Mouse (Mus musculus) megakaryocyte, embryonic 14.5 days (primary cell): ENCODE measurements at regions not wholly inside any gene's neighbourhood (a gene's known extent, or its start where the extent isn't known, plus 50 kb on each side); places are given as distances from the start of the nearest gene placed in this dataset.

Source experiments
- H3K27me3 ChIP-seq: replicated peaks from 2 replicates; pipeline ENCODE3; 2012; ENCODE audit warnings: inconsistent platforms
- H3K36me3 ChIP-seq: replicated peaks from 2 replicates; pipeline ENCODE3; 2012; ENCODE audit warnings: low read length, inconsistent platforms, mixed read lengths
- H3K4me1 ChIP-seq: 2 replicates; pipeline ENCODE4 v1.6.1; 2012; ENCODE audit warnings: inconsistent platforms
- H3K4me3 ChIP-seq: replicated peaks from 2 replicates; pipeline ENCODE3; 2012; ENCODE audit warnings: moderate library complexity, mild to moderate bottlenecking, inconsistent platforms
- H3K9me3 ChIP-seq: 2 replicates; pipeline ENCODE4 v1.6.1; 2012; ENCODE audit warnings: inconsistent platforms
- FLI1 ChIP-seq: IDR thresholded peaks from 2 replicates; pipeline ENCODE4 v1.6.1; 2012; ENCODE audit warnings: low read length, inconsistent platforms, mixed read lengths
- GATA1 ChIP-seq: IDR thresholded peaks from 3 replicates; pipeline ENCODE4 v1.6.1; 2012; ENCODE audit warnings: mixed read lengths, low read length, inconsistent platforms, borderline replicate concordance

GRCm38 (mm10) chr15:67904646-67905045, 1403.9 kb upstream of the Lrrc6 start:
- Histone ChIP-seq H3K9me3 (0 out of 2 replicates have a peak, but pooled peaks cover 3% of the 10 kb centered on the region), H3K4me1 (no peaks in the 10 kb centered on the region), H3K4me3 (no peak overlapping the region), H3K36me3 (no peaks in the 10 kb centered on the region), H3K27me3 (no peaks in the 10 kb centered on the region)
- TF ChIP-seq GATA1 (no peak), FLI1 (no peak)

- TF ChIP-seq GATA1: no peak
- no peak for TF ChIP-seq FLI1
- Histone ChIP-seq H3K36me3 (no peaks in the 10 kb centered on the region), H3K9me3 (no peaks in the 10 kb centered on the region), H3K4me3 (no peak overlapping the region), H3K27me3 (no peaks in the 10 kb centered on the region), H3K4me1 (no peaks in the 10 kb centered on the region)
These were observed 1402.3 kb upstream of the Lrrc6 start for GRCm38 (mm10) chr15:67902982-67903381.

GRCm38 (mm10) chr15:67901191-67901601, 1400.5 kb upstream of the Lrrc6 start:
- H3K4me1 ChIP-seq: no peaks in the 10 kb centered on the region
- no peaks in the 10 kb centered on the region for H3K36me3 ChIP-seq
- H3K27me3 ChIP-seq: no peaks in the 10 kb centered on the region
- no peak for TF ChIP-seq GATA1
- no peaks in the 10 kb centered on the region for H3K9me3 ChIP-seq
- no peak overlapping the region for H3K4me3 ChIP-seq

GRCm38 (mm10) chr15:67899772-67900171, 1399.1 kb upstream of the Lrrc6 start:
- Histone ChIP-seq H3K27me3 (no peaks in the 10 kb centered on the region), H3K4me1 (no peaks in the 10 kb centered on the region), H3K4me3 (no peak overlapping the region), H3K9me3 (no peaks in the 10 kb centered on the region), H3K36me3 (no peaks in the 10 kb centered on the region)
- TF ChIP-seq GATA1 (no peak), FLI1 (no peak)

GRCm38 (mm10) chr15:67898959-67899403, 1398.3 kb upstream of the Lrrc6 start:
- Histone ChIP-seq H3K36me3 (no peaks in the 10 kb centered on the region), H3K4me3 (no peak overlapping the region), H3K9me3 (no peaks in the 10 kb centered on the region), H3K27me3 (no peaks in the 10 kb centered on the region), H3K4me1 (no peaks in the 10 kb centered on the region)
- no peak for TF ChIP-seq FLI1
- no peak for TF ChIP-seq GATA1

GRCm38 (mm10) chr15:67892066-67892465, 1391.4 kb upstream of the Lrrc6 start:
- H3K4me1 ChIP-seq: no peaks in the 10 kb centered on the region
- no peak overlapping the region for H3K4me3 ChIP-seq
- no peaks in the 10 kb centered on the region for H3K9me3 ChIP-seq
- no peaks in the 10 kb centered on the region for H3K27me3 ChIP-seq
- H3K36me3 ChIP-seq: no peaks in the 10 kb centered on the region
- TF ChIP-seq FLI1 (no peak), GATA1 (no peak)

- Histone ChIP-seq H3K4me3 (no peak overlapping the region), H3K27me3 (no peaks in the 10 kb centered on the region), H3K9me3 (no peaks in the 10 kb centered on the region), H3K4me1 (no peaks in the 10 kb centered on the region), H3K36me3 (no peaks in the 10 kb centered on the region)
- TF ChIP-seq GATA1: no peak
- no peak for TF ChIP-seq FLI1
These were observed 1390.0 kb upstream of the Lrrc6 start for GRCm38 (mm10) chr15:67890612-67891304.

- Histone ChIP-seq H3K4me3 (no peak overlapping the region), H3K27me3 (no peaks in the 10 kb centered on the region), H3K4me1 (no peaks in the 10 kb centered on the region), H3K36me3 (no peaks in the 10 kb centered on the region), H3K9me3 (no peaks in the 10 kb centered on the region)
- TF ChIP-seq GATA1 (no peak), FLI1 (no peak)
These were observed 1387.8 kb upstream of the Lrrc6 start for GRCm38 (mm10) chr15:67888548-67888947.

- Histone ChIP-seq H3K27me3 (no peaks in the 10 kb centered on the region), H3K9me3 (no peaks in the 10 kb centered on the region), H3K4me3 (no peak overlapping the region), H3K36me3 (no peaks in the 10 kb centered on the region), H3K4me1 (no peaks in the 10 kb centered on the region)
- TF ChIP-seq FLI1 (no peak), GATA1 (no peak)
These were observed 1354.6 kb upstream of the Lrrc6 start for GRCm38 (mm10) chr15:67855291-67855690.

- H3K4me1 ChIP-seq: no peaks in the 10 kb centered on the region
- no peaks in the 10 kb centered on the region for H3K36me3 ChIP-seq
- no peak for TF ChIP-seq GATA1
- no peak for TF ChIP-seq FLI1
- no peaks in the 10 kb centered on the region for H3K9me3 ChIP-seq
- H3K4me3 ChIP-seq: no peak overlapping the region
- no peaks in the 10 kb centered on the region for H3K27me3 ChIP-seq
These were observed 1349.4 kb upstream of the Lrrc6 start for GRCm38 (mm10) chr15:67850118-67850517.
